Mouse (Mus musculus) hindbrain, postnatal 0 days (tissue): ENCODE measurements around the gene Mad1l1. TPM values are rescaled to one million over a fixed set of nuclear protein-coding genes. Genes with fewer than 3 reads are reported as not detected.

Experiments used
- ATAC-seq: fragments of 200-750 bp; cut with Nextera tagmentation; 2 replicates; pipeline ENCODE4 v1.8.0; 2017; ENCODE audit warnings: mild to moderate bottlenecking, moderate TSS enrichment, moderate library complexity
- DNase-seq: peaks from one replicate; pipeline ENCODE4 v3.0.0-alpha.2; 2015; ENCODE audit warnings: low spot score
- H3K27ac ChIP-seq: fragments of 300-500 bp; sonication (generic); 2 replicates; pipeline ENCODE4 v1.5.1; 2014; ENCODE audit warnings: mild to moderate bottlenecking
- H3K27me3 ChIP-seq: fragments of 300-500 bp; sonication (generic); 2 replicates; pipeline ENCODE4 v1.6.1; 2014; ENCODE audit warnings: low read length, mixed read lengths; ENCODE audit not compliant: insufficient read depth
- H3K36me3 ChIP-seq: fragments of 300-500 bp; sonication (generic); 2 replicates; pipeline ENCODE4 v1.6.1; 2014; ENCODE audit warnings: low read length, mixed read lengths; ENCODE audit not compliant: insufficient read depth
- H3K4me1 ChIP-seq: fragments of 300-500 bp; sonication (generic); 2 replicates; pipeline ENCODE4 v1.6.1; 2014; ENCODE audit warnings: antibody characterized with exemption, low read length, mixed read lengths; ENCODE audit not compliant: insufficient read depth
- H3K4me2 ChIP-seq: fragments of 300-500 bp; sonication (generic); 2 replicates; pipeline ENCODE4 v1.6.1; 2014; ENCODE audit warnings: low read depth, mild to moderate bottlenecking, low read length, moderate library complexity, mixed read lengths
- H3K4me3 ChIP-seq: fragments of 300-500 bp; sonication (generic); 2 replicates; pipeline ENCODE4 v1.5.1; 2014; ENCODE audit warnings: low read length
- H3K9ac ChIP-seq: fragments of 300-500 bp; sonication (generic); replicated peaks from 2 replicates; pipeline ENCODE4 v1.6.1; 2014; ENCODE audit warnings: mild to moderate bottlenecking, low read length, moderate library complexity, mixed read lengths
- H3K9me3 ChIP-seq: fragments of 300-500 bp; sonication (generic); 2 replicates; pipeline ENCODE4 v1.6.1; 2016; ENCODE audit warnings: low read length, mixed read lengths
- CTCF ChIP-seq: IDR thresholded peaks from 2 replicates; pipeline ENCODE4 v1.5.1; 2016; ENCODE audit warnings: antibody characterized with exemption, control low read depth, low read depth
- WGBS: fragments of 180-500 bp; shearing (Covaris S2); extraction: QIAGEN DNeasy Blood & Tissue Kit; methylation state at CpG from one replicate; pipeline ENCODE4 v1.1.7; 2014; 5-methylcytosine and 5-hydroxymethylcytosine counted together
- polyA plus RNA-seq: library from polyadenylated mRNA; unstranded; fragments of >200 nt; fragmentation: Nextera tagmentation; extraction: Ambion mirVana; gene quantifications from 2 replicates; pipeline ENCODE4 v1.2.1, GENCODE M21; 2015
- total RNA-seq: library from RNA; depleted of rRNA; stranded (reverse); fragments of >200 nt; gene quantifications from 2 replicates; pipeline ENCODE4 v1.2.3, GENCODE M21; 2014

Mad1l1 gene
- total and polyA plus RNA-seq, 2 experiments from 2014 or later: 29.1 to 30.9 TPM

DNA sequence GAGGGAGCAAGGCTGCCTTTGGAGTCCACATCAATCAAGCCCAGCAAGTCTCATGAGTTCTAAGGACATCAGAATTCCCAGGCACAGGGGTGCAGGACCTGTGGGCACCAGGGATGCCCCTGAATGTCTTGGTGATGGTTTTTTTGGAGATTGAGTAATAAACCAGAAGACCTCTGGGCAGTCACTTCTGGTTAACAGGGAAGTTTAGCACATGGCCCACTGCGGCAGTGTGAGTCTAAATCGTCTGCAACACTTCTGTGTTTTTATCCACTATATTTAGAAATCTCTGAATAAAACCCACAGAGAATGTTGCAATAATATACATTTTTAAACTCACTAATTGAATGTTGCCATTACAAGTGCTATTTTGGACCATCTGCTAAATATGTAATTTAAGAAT lies 96.2 kb downstream of the Mad1l1 start:
- no peak for ATAC-seq
- Histone ChIP-seq H3K27me3 (no peaks in the 10 kb centered on the region), H3K4me3 (no peak overlapping the region), H3K36me3 (no peaks in the 10 kb centered on the region), H3K9ac (no peak overlapping the region), H3K4me1 (no peaks in the 10 kb centered on the region), H3K9me3 (no peaks in the 10 kb centered on the region), H3K4me2 (no peak overlapping the region), H3K27ac (no peak overlapping the region)
- 86% methylated on average over 2 of the region's 2 CpGs for WGBS
- no peak for DNase-seq
- no peak for TF ChIP-seq CTCF

DNA sequence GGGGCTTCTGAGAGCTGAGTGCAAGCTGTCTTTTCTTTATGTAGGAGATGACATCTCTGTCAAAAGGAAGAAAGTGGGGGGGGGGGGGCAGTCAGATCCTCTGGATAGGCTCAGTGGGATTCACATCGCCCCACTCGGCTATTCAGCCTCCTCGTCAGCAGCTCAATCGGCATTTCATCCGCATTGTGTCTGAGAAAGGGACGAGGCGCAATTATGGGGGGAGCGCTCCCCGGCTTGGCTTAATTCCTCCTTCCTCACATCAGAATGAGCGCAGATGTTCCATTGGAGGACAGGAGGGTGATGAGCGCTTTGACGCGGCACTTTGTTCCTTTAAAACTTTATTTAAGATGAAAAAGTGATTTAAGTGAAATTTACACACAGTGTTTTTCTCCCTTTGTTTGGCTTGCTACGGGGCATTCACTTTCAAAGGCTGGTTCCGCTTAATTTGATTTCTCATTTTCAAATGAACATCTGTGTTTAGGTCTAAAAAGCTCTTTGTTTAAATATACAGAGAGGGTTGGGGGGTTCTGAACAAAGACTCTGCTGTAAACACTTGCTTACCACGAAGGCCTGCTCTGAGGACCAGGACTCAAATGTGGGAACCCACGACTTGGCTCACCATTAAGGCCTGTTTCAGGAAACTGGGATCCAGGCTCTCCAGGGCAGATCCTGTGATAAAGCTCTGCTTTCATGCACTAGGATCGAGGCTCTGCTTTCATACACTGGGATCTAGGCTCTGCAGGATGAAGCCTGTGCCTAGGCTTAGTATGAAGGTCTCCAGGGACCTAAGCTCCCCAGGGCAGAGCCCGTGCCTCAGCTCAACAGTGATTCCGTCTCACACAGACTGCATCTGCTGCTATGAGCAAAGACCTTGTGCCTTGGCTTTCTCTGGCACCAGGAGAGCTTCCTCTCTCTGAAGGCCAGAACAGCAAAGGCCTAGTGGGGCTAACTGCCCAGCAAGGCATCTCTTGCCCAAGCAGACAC lies 98.0 kb downstream of the Mad1l1 start:
- Histone ChIP-seq H3K4me1 (no peaks in the 10 kb centered on the region), H3K4me3 (no peak overlapping the region), H3K9ac (no peak overlapping the region), H3K27me3 (no peaks in the 10 kb centered on the region), H3K9me3 (no peaks in the 10 kb centered on the region), H3K4me2 (no peak overlapping the region), H3K27ac (no peak overlapping the region; the same call in 1 of the 2 replicates), H3K36me3 (no peaks in the 10 kb centered on the region)
- no peak for TF ChIP-seq CTCF
- DNase-seq (no peak), ATAC-seq (no peak)
- WGBS: 30% methylated on average over 20 of the region's 20 CpGs

- Histone ChIP-seq H3K9ac (no peak overlapping the region), H3K27me3 (no peaks in the 10 kb centered on the region), H3K36me3 (no peaks in the 10 kb centered on the region), H3K4me2 (no peak overlapping the region), H3K9me3 (no peaks in the 10 kb centered on the region), H3K4me3 (no peak overlapping the region), H3K27ac (no peak overlapping the region), H3K4me1 (no peaks in the 10 kb centered on the region; the same call in 1 of the 2 replicates)
- no peak for TF ChIP-seq CTCF
- ATAC-seq: no peak
- WGBS: 60% methylated on average over 3 of the region's 3 CpGs
- DNase-seq: no peak
Measured at GRCm38 (mm10) chr5:140221016-140221650, 100.2 kb downstream of the Mad1l1 start.

- no peaks in the 10 kb centered on the region for H3K9me3 ChIP-seq
- no peak for DNase-seq
- ATAC-seq: no peak
- H3K9ac ChIP-seq: no peak overlapping the region
- H3K36me3 ChIP-seq: no peaks in the 10 kb centered on the region
- H3K27ac ChIP-seq: no peak overlapping the region
- no peak for TF ChIP-seq CTCF
- H3K4me3 ChIP-seq: no peak overlapping the region
- no peak overlapping the region for H3K4me2 ChIP-seq
- no peaks in the 10 kb centered on the region for H3K27me3 ChIP-seq
- WGBS: 76% methylated on average over 1 of the region's 1 CpGs
- H3K4me1 ChIP-seq: no peaks in the 10 kb centered on the region; the same call in 1 of the 2 replicates
Measured at GRCm38 (mm10) chr5:140219252-140219651, 102.1 kb downstream of the Mad1l1 start.

DNA sequence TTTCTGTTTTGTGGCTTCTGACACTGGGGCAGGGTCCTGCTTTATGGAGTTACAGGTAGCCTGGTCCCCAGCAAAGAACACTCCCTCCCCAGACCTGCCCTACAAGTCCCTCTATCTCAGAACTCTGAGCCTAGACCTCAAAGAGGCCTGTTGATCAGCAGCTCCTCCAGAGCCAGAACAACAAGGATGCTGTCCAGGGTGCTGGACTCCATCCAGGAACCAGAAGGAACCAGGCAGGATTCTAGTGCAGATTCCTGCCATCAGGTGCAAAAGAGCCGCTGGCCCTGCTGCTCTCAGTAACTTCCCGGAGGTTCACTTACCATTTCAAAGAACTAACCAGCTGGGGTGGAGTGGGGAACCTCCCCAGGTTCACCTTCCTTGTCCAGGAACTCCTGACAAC lies 103.5 kb downstream of the Mad1l1 start:
- no peak for ATAC-seq
- no peak for DNase-seq
- H3K36me3 ChIP-seq: no peaks in the 10 kb centered on the region
- no peak overlapping the region for H3K27ac ChIP-seq
- no peak overlapping the region for H3K4me2 ChIP-seq
- H3K9me3 ChIP-seq: no peaks in the 10 kb centered on the region
- no peaks in the 10 kb centered on the region for H3K27me3 ChIP-seq
- 38% methylated on average over 2 of the region's 2 CpGs for WGBS
- no peak overlapping the region for H3K4me3 ChIP-seq
- H3K9ac ChIP-seq: no peak overlapping the region
- no peak for TF ChIP-seq CTCF
- no peaks in the 10 kb centered on the region; the same call in 1 of the 2 replicates for H3K4me1 ChIP-seq

GRCm38 (mm10) chr5:140217083-140217482 lies 104.3 kb downstream of the Mad1l1 start:
- Histone ChIP-seq H3K4me3 (no peak overlapping the region), H3K27me3 (no peaks in the 10 kb centered on the region), H3K4me1 (no peaks in the 10 kb centered on the region; the same call in 1 of the 2 replicates), H3K27ac (no peak overlapping the region), H3K9ac (no peak overlapping the region), H3K9me3 (no peaks in the 10 kb centered on the region), H3K4me2 (no peak overlapping the region), H3K36me3 (no peaks in the 10 kb centered on the region)
- TF ChIP-seq CTCF: no peak
- ATAC-seq (no peak), DNase-seq (no peak)
- 72% methylated on average over 3 of the region's 3 CpGs for WGBS
